Mouse (Mus musculus) fibroblast of lung, adult 2 months (primary cell): Measurements from ENCODE around the gene Brinp2.

Source experiments
- DNase-seq: peaks from one replicate; pipeline ENCODE4 v3.0.0-alpha.2; 2011; ENCODE audit warnings: low read depth

The Brinp2 gene

DNA sequence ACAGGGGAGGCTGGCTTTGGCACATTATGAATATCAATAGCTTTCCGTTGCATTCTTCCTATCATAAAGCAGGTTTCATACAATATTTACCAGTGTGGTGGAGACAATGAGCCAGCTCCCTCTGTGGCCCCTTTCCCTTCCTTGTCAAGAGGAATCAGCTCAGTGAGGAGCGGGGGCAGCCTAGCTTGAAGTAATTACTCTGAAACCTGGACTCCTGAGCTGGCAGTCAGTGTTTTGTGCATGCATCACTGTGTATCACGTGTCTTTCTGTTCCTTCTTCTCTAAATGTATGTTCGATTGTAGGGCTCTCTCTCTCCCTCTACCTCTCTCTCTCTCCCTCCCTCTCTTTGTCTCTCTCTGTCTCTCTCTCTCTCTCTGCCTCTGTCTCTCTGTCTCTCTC is 135.1 kb downstream of the Brinp2 start:
- DNase-seq: no peak

- DNase-seq: no peak
Measured at GRCm38 (mm10) chr1:158220148-158220547, 136.0 kb downstream of the Brinp2 start.

DNA sequence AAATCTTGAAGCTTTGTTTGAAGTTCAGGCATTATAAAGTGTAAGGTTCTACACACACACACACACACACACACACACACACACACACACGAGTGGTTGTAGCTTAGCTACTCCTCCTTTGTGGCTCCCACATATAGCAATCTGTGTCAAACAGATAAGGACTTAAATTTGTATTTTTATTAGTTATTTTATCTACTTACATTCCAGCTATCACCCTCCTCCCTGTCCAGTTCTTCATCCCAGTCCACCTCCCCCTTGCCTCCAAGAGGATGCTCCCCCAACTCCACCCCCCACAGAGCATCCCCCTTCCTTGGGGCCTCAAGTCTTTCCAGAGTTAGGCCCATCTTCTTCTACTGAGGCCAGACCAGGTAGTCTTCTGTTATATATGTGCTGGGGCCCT is 137.4 kb downstream of the Brinp2 start:
- no peak for DNase-seq

- no peak for DNase-seq
Measured at GRCm38 (mm10) chr1:158218294-158218693, 137.8 kb downstream of the Brinp2 start.

- no peak for DNase-seq
Measured at GRCm38 (mm10) chr1:158215581-158215980, 140.5 kb downstream of the Brinp2 start.

DNA sequence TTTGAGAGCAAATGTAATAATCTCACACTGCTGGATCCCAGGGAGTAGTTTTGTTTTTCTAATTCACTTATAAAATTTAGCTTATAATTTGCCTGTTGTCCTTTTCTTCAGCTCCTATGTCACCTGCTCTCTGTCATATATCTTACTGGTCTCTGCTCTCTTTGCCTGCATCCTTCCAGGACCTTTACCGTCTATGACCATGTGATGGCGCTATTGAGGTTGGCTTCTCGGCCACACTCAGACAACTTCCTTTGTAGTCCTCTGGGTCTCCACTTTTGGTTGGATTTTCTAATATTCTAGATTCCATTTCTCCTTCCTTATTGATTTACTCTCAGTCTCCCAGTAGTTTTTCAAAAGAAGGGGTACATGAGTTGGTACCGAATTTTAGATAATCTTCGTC is 141.4 kb downstream of the Brinp2 start:
- DNase-seq: no peak

- DNase-seq: peak; percentile 81
Measured at GRCm38 (mm10) chr1:158213736-158214135, 142.4 kb downstream of the Brinp2 start.

DNA sequence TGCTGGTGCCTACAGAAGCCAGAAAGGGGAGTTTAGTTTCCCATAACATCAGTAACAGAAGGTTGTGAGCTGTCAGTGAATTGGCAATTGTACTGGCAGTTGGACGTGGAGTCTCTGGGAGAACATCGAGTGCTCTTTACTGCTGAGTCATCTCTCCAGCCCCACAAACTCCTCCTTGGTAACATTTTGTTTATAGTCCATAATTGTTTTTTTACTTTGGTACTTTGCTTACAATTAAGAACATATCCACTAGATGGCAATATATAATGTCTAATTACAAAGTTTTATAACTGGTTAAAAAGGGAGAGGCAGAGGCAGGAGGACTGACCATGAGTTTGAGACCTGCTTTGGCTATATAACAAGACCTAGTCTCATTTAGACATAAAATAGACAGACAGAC is 148.5 kb downstream of the Brinp2 start:
- no peak for DNase-seq

DNA sequence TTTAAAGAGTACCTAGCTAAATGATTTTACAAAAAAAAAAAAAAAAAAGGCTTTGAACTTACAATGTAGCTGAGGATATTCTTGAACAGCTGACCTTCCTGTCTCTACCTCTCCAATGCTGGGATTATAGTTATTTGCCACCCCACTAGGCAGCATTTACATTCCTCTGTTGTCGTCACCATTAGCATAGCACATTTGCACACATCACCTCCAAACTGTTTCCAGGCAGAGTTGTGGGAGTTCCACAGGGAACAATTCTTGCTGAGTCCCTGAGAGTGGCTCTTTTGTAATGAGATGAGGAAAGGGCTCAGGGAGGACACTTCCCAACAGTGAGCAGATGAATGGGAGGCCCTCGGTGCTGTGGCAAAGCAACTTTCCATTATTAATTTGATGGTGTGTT is 153.2 kb downstream of the Brinp2 start:
- DNase-seq: no peak
